Mouse (Mus musculus): ENCODE data around the gene Gm49721.
"Not testable (repeated sequence)": the region's sequence is repeated elsewhere in the genome, so short reads cannot be mapped to it uniquely, and the experiment has no call there.

- TF ChIP-seq CTCF (conservative IDR thresholded peaks at IDR 0.05; ENCODE audit: low read length); POU5F1 (IDR thresholded peaks at IDR 0.05; ENCODE audit: borderline replicate concordance, low read length): not testable (repeated sequence)
Measured at GRCm38 (mm10) chr17:6958881-6959280, 19.8 kb upstream of the Gm49721 start.
